Mouse (Mus musculus) yolk sac, embryonic 10.5 days (tissue): ENCODE data around the gene Klhl31.

Experiments
- DNase-seq: peaks from one replicate; pipeline ENCODE4 v3.0.0-alpha.2; 2017; ENCODE audit warnings: low spot score

Gene Klhl31

DNA sequence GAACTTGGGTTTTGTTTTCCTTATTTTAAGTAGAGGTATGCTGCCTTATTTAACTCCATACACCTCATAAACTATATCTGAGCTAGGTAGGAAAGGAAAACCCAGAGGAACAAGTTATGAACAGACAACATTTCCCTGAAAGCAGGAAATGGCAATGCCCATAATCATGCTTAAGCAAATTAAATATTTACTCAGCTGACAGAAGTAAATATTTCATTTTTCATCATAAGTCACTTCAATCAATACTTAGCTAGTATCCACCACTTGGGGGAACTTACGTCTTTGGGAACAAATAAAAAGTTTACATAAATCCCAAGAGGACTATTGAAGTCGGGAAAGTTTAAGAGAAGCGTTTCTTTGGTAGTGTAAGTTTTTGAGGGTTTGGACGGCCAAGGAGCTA, 67.2 kb downstream of the Klhl31 start:
- no peak for DNase-seq

DNA sequence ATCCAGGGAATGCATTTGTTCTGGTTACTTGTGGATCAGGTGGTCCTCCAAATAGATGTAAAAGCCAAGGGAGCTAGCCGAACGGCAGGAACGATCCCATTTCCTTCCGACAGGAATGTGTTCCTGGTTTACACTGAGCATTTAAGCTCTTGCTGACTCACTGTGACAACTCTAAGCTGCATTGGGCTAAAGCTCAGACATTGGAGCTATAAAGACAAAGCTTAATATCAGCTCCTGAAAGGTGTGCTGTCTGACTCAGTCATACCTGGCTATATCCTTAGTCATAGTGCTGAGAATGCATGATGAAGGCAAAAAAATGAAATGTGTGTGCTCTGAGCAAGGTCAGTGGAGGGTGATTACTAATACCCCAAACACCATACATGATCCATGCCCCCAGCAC, 67.8 kb downstream of the Klhl31 start:
- no peak for DNase-seq

DNA sequence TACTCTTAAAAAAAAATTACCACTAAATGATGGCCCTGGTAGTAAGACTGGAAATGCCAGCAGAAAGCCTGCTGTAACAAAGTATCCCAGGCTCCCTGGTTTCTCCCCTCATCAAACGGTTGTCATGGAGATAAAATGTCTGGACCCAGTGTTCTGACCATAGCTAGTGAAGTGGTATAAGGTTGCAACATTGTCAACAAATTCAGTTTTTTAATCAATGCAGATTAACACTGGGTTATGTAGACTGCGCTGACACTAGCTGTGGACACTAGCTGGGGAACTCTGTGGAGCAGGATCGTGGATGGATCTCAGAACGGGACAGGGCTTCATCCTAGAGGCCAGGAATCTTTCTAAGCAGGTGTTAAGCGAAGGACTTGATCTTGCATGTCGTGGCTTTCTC, 70.2 kb downstream of the Klhl31 start:
- DNase-seq, result no peak

DNA sequence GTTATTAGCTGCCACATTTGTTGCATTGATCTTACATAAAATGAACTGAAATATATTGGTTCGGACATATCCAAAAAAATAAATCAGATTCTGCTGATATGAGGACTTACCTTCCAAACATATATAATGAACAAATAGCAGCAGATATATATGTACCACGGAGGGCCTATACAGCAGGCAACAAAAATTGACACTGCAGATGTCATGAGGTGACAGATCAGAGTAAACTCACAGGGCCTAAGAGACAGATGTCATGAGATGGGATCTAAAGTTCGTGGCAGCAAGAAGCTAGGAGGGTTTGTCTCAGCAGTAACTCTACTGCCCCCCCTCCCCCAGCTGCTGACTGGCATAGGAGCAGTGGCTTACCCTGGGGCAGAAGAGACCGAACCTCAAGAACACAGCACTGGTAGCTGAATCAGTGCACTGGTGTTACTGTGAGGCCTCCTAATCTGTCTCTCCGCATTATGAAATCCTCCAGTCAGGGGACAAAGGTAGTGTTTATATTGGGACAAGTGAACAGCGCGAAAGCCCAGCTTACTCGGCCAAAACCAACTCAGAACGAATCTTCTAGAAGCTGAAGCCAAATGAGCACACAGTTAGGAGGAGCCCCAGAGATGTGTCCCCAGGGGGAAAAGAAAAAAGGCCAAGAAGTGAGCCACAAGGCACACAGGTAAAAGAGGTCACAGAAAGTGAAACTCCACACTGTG, 71.3 kb downstream of the Klhl31 start:
- DNase-seq, result peak; percentile 71

DNA sequence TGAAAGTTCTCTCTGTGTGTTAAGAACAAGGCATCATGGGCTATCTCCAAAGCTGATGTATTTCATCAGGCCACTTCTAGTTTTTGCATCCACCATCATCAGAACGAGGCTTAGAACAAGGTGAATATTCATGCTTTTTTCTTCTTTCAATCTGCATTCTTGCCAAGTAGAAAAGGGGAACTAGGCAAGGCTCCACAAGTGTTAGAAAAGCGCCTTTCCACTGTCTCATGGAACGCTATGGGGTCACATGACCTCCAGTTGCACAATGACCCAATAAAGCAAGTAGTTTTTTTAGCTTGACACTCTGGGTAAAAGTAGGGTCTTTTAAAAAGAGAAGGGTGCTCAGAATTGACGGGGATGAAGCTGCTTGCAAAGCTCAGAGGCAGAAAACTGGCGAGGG, 72.7 kb downstream of the Klhl31 start:
- no peak for DNase-seq
